Mouse (Mus musculus): ENCODE data around the gene Sf3b5. TPM values are rescaled to one million over a fixed set of nuclear protein-coding genes. Genes with fewer than 3 reads are reported as not detected.
"Not testable (repeated sequence)": the region's sequence is repeated elsewhere in the genome, so short reads cannot be mapped to it uniquely, and the experiment has no call there.

Gene Sf3b5
- total and polyA plus RNA-seq, 2 experiments: 7.7 to 22.0 TPM

DNA sequence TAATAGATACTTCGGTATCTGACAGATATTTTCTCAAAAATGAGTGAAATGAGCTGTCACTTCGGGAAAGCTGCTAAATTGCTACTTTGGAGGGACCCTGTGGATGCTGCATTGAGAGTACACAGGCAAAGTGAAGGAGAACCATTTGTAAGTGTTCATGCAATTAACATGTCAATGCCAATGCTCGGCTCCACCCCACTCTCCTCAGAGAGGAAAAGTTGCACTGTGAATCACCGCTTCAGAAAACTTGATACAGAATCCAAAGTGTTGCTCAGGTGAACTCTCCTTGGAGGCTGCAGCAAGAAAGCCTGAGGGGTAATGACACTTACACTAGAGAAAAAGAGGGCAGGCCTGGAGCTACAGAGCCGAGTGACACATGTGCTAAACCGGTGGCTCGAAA is 8.9 kb downstream of the Sf3b5 start:
- TF ChIP-seq CTCF (IDR thresholded peaks at IDR 0.05; ENCODE audit: low read depth, low read length): no peak
- TF ChIP-seq POLR2A (IDR thresholded peaks at IDR 0.05; ENCODE audit: extremely low read depth, insufficient read depth, low read length): no peak
- no peak for DNase-seq (ENCODE audit: extremely low read depth, low read depth, low spot score)
- H3K4me3 ChIP-seq (ENCODE audit: insufficient read depth, low read depth, low read length): no peak overlapping the region
- H3K79me2 ChIP-seq (ENCODE audit: control insufficient read depth, insufficient read depth, low read length): no peaks in the 10 kb centered on the region
- WGBS: 80% methylated on average over 7 of the region's 7 CpGs
- no peaks in the 10 kb centered on the region for H3K27me3 ChIP-seq (ENCODE audit: control insufficient read depth, insufficient read depth, low read length)
- no peak overlapping the region for H3K9ac ChIP-seq (ENCODE audit: low read depth, low read length)
- no peaks in the 10 kb centered on the region for H3K4me1 ChIP-seq (ENCODE audit: control insufficient read depth, insufficient read depth, low read length)
- no peak overlapping the region for H3K27ac ChIP-seq (replicated peaks; ENCODE audit: insufficient read depth, low read depth, low read length)
- no peaks in the 10 kb centered on the region for H3K36me3 ChIP-seq (ENCODE audit: control insufficient read depth, insufficient read depth, low read length)

DNA sequence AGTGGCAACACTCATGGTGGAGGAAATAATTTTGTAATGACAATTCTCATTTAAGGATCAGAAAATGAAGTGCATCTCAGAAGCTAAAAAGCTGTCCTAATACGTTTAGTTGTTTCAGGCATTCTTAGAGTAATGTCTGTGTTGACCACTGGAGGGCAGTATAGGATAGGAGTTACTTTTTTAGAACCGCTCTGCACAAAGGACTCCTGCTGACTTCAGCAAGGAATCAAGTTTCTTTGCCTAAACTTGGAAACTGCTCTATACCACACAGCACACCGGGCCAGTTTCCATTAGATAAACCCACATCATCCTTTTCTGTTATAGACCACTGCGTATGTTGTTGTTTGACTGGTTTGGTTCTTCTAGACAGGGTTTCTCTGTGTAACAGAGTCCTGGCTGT is 11.4 kb downstream of the Sf3b5 start:
- 19% methylated on average over 4 of the region's 4 CpGs for WGBS

DNA sequence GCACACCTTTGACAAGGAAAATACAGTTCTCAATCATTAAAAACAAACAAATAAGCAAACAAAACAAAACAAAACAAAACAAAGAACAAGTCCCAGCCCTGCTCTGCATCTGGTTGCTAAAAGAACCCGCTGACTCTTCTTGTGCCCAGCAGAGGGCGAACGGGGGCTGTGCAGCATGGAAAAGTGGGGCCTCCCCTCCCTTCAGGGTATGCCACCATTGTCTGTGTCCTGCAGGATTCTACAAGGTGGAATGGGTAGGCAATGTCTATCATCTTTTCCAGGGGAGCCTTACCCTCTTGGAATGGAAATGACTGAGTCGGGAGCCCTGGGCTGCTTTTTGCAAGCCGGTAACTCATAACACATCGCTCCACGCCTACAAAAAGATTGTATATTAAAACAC is 13.4 kb downstream of the Sf3b5 start:
- DNase-seq (ENCODE audit: extremely low read depth, low read depth, low spot score): no peak
- H3K9ac ChIP-seq (ENCODE audit: low read depth, low read length): no peak overlapping the region
- H3K4me1 ChIP-seq (ENCODE audit: control insufficient read depth, insufficient read depth, low read length): no peaks in the 10 kb centered on the region
- 61% methylated on average over 7 of the region's 7 CpGs for WGBS
- TF ChIP-seq POLR2A (IDR thresholded peaks at IDR 0.05; ENCODE audit: extremely low read depth, insufficient read depth, low read length) (no peak), CTCF (IDR thresholded peaks at IDR 0.05; ENCODE audit: low read depth, low read length) (peak; percentile 66)
- H3K36me3 ChIP-seq (ENCODE audit: control insufficient read depth, insufficient read depth, low read length): no peaks in the 10 kb centered on the region
- H3K79me2 ChIP-seq (ENCODE audit: control insufficient read depth, insufficient read depth, low read length): no peaks in the 10 kb centered on the region
- no peak overlapping the region for H3K27ac ChIP-seq (replicated peaks; ENCODE audit: insufficient read depth, low read depth, low read length)
- H3K4me3 ChIP-seq (ENCODE audit: insufficient read depth, low read depth, low read length): no peak overlapping the region
- H3K27me3 ChIP-seq (ENCODE audit: control insufficient read depth, insufficient read depth, low read length): no peaks in the 10 kb centered on the region

More for the DNA sequence above, 11.4 kb downstream of the Sf3b5 start:
- H3K27ac ChIP-seq (replicated peaks; ENCODE audit: insufficient read depth, low read depth, low read length): no peak overlapping the region
- no peaks in the 10 kb centered on the region for H3K79me2 ChIP-seq (ENCODE audit: control insufficient read depth, insufficient read depth, low read length)
- no peaks in the 10 kb centered on the region for H3K36me3 ChIP-seq (ENCODE audit: control insufficient read depth, insufficient read depth, low read length)
- H3K27me3 ChIP-seq (ENCODE audit: control insufficient read depth, insufficient read depth, low read length): no peaks in the 10 kb centered on the region
- peak; percentile 64 for DNase-seq (ENCODE audit: extremely low read depth, low read depth, low spot score)
- H3K4me1 ChIP-seq (ENCODE audit: control insufficient read depth, insufficient read depth, low read length): no peaks in the 10 kb centered on the region
- H3K4me3 ChIP-seq (ENCODE audit: insufficient read depth, low read depth, low read length): no peak overlapping the region
- TF ChIP-seq CTCF (IDR thresholded peaks at IDR 0.05; ENCODE audit: low read depth, low read length) (peak; percentile 60), POLR2A (IDR thresholded peaks at IDR 0.05; ENCODE audit: extremely low read depth, insufficient read depth, low read length) (no peak)
- H3K9ac ChIP-seq (ENCODE audit: low read depth, low read length): no peak overlapping the region

DNA sequence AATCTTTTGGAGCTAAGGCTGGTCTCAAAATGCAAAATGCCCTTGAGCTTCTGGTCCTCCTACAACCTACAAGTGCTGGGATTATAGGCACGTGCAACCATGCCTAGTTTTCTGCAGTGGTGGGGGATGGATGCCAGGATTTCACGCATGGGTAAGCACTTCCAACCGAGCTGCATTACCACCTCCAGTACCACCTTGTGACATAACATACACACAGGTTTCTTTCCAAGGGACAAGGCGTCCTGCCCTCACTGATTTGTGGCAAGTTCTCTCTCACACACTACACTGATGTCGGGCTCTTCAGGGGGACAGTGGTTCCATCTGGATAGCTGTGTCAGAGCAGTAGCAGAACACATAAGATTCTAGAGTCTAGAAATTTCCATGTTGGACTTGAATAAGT is 13.9 kb downstream of the Sf3b5 start:
- Histone ChIP-seq H3K79me2 (ENCODE audit: control insufficient read depth, insufficient read depth, low read length) (no peaks in the 10 kb centered on the region), H3K4me1 (ENCODE audit: control insufficient read depth, insufficient read depth, low read length) (no peaks in the 10 kb centered on the region), H3K27ac (replicated peaks; ENCODE audit: insufficient read depth, low read depth, low read length) (no peak overlapping the region), H3K27me3 (ENCODE audit: control insufficient read depth, insufficient read depth, low read length) (no peaks in the 10 kb centered on the region), H3K9ac (ENCODE audit: low read depth, low read length) (no peak overlapping the region), H3K4me3 (ENCODE audit: insufficient read depth, low read depth, low read length) (no peak overlapping the region), H3K36me3 (ENCODE audit: control insufficient read depth, insufficient read depth, low read length) (no peaks in the 10 kb centered on the region)
- WGBS: 69% methylated on average over 5 of the region's 5 CpGs
- DNase-seq (ENCODE audit: extremely low read depth, low read depth, low spot score): no peak
- no peak for TF ChIP-seq POLR2A (IDR thresholded peaks at IDR 0.05; ENCODE audit: extremely low read depth, insufficient read depth, low read length)
- TF ChIP-seq CTCF (IDR thresholded peaks at IDR 0.05; ENCODE audit: low read depth, low read length): no peak

DNA sequence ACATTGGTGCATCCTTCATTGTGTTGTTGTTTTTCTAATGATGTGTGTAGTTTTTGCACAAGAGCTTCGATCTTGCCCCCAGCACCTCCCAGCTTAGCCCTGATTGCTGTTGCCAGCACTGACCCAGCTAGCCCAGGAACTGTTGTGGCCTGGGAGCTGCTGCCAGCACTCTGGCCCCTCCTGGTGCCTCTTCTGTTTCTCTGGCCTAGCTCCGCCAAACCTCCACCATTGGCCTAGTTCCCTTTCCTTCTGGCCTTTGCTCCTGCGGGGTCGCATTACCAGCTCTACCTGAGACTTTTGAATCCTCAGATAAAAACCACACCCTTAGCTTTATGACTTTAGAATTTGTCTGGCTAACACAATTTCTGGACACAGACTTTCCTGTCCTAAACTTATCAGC is 17.0 kb downstream of the Sf3b5 start:
- Histone ChIP-seq H3K27me3 (ENCODE audit: control insufficient read depth, insufficient read depth, low read length) (no peaks in the 10 kb centered on the region), H3K4me3 (ENCODE audit: insufficient read depth, low read depth, low read length) (no peak overlapping the region), H3K79me2 (ENCODE audit: control insufficient read depth, insufficient read depth, low read length) (no peaks in the 10 kb centered on the region), H3K9ac (ENCODE audit: low read depth, low read length) (no peak overlapping the region), H3K36me3 (ENCODE audit: control insufficient read depth, insufficient read depth, low read length) (no peaks in the 10 kb centered on the region), H3K27ac (replicated peaks; ENCODE audit: insufficient read depth, low read depth, low read length) (no peak overlapping the region), H3K4me1 (ENCODE audit: control insufficient read depth, insufficient read depth, low read length) (no peaks in the 10 kb centered on the region)
- TF ChIP-seq CTCF (IDR thresholded peaks at IDR 0.05; ENCODE audit: low read depth, low read length) (no peak), POLR2A (IDR thresholded peaks at IDR 0.05; ENCODE audit: extremely low read depth, insufficient read depth, low read length) (no peak)
- DNase-seq (ENCODE audit: extremely low read depth, low read depth, low spot score): no peak
- 88% methylated on average over 4 of the region's 4 CpGs for WGBS

DNA sequence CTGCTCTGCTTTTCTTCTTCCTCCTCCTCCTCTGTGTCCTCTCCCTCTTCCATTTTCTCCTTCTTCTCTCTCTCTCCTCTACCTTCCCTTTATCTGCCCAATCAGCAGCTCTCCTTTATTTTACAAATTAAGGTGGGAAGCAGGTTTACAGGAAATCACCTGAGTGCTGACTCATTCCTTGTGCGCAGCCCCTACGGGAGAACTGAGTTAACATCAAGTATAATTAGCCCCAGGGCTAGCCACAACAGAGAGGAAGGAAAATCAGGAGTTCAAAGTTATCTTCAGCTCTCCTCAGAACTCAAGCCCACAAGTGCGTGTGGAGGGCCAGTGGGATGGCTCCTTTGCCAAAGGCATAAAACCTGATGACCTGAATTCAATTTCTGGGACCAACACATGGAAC is 18.8 kb downstream of the Sf3b5 start:
- H3K36me3 ChIP-seq (ENCODE audit: control insufficient read depth, insufficient read depth, low read length); H3K9ac ChIP-seq (ENCODE audit: low read depth, low read length); H3K27me3 ChIP-seq (ENCODE audit: control insufficient read depth, insufficient read depth, low read length); DNase-seq (ENCODE audit: extremely low read depth, low read depth, low spot score); H3K4me3 ChIP-seq (ENCODE audit: insufficient read depth, low read depth, low read length); H3K4me1 ChIP-seq (ENCODE audit: control insufficient read depth, insufficient read depth, low read length); H3K27ac ChIP-seq (replicated peaks; ENCODE audit: insufficient read depth, low read depth, low read length); H3K79me2 ChIP-seq (ENCODE audit: control insufficient read depth, insufficient read depth, low read length): not testable (repeated sequence)
- 70% methylated on average over 3 of the region's 3 CpGs for WGBS

Data from liver, adult 2 months (tissue).